31 mouse cellular contexts compared by ENCODE assay signal in the genomic region with DNA sequence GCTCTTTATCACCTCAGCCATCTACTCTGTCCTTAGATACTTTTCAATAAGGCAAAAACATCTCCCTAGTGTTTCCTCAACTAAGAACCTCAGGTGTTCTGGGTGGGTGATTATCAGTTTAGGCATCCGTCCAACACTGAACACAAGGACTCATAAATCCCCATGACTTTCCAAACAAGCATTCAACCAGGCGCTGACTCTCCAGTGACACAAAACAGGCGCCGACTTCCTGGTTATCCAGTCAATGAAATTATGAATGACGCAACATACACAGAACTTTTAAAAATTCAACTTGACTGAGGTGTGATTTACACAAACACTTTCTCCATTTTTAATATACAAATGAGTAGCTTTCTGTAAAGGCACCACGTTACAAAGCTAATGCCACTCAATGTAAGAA. TPM values are rescaled to one million over a fixed set of nuclear protein-coding genes. Genes with fewer than 3 reads are reported as not detected.
DNase-seq lines count a peak whose midpoint lies in the region; TF ChIP-seq lines count a peak whose summit lies in the region.
"Had no signal": no experiment of that assay in that cellular context is flagged by ENCODE, and none has a peak within 500 bp of the region (broad histone marks: within the 10 kb centered on the region; RNA-seq: fewer than 3 reads in every experiment).

No protein-coding gene starts in this region.

- no peak for TF ChIP-seq CTCF in ES-Bruce4 (IDR thresholded peaks at IDR 0.05; ENCODE audit: low read depth, low read length)

- no peak overlapping the region for H3K4me3 ChIP-seq in ES-Bruce4 (ENCODE audit: low read depth, low read length)
- H3K4me3 ChIP-seq: embryonic facial prominence, embryonic 13.5 days; erythroblast, embryonic 14.5 days; forebrain, embryonic 12.5 days; heart, embryonic 13.5 days; lung, embryonic 15.5 days; neural tube, embryonic 13.5 days had no signal

- peak; percentile 27 for DNase-seq in kidney, adult 9 months
- no peak for DNase-seq in kidney, adult 8-10 months
- DNase-seq in NIH3T3 (ENCODE audit: low read depth) = peak; percentile 40
- DNase-seq in cerebellum, postnatal 4 days (ENCODE audit: low spot score in 2 of 2) = no peak
- DNase-seq in heart, postnatal 4 days = no peak
- DNase-seq: adrenal gland, adult 2 months; cerebellum, adult 11-12 months; cerebellum, adult 9-11 months; forebrain, postnatal 0 days; gastrocnemius, postnatal 10 days; heart, postnatal 10 days; kidney, adult 11 months; kidney, postnatal 10 days; layer of hippocampus, adult 9-11 months; liver; lung, postnatal 36 days; right cerebral cortex, postnatal 4 days; thymus, adult 2 months; thymus, postnatal 36 days had no signal

- TF ChIP-seq EP300 in ES-Bruce4 (IDR thresholded peaks at IDR 0.05; ENCODE audit: insufficient read depth, low read depth, low read length) = no peak

- no peak for TF ChIP-seq POLR2A in ES-Bruce4 (IDR thresholded peaks at IDR 0.05; ENCODE audit: insufficient read depth, low read length)

- no peaks in the 10 kb centered on the region for H3K27me3 ChIP-seq in ES-Bruce4 (ENCODE audit: control insufficient read depth, insufficient read depth, low read length, poor library complexity, severe bottlenecking)
- H3K27me3 ChIP-seq: embryonic facial prominence, embryonic 13.5 days; heart, embryonic 13.5 days; lung, embryonic 15.5 days had no signal

- H3K9me3 ChIP-seq in ES-Bruce4 (replicated peaks; ENCODE audit: control insufficient read depth, insufficient read depth, low read length, poor library complexity, severe bottlenecking) = no peaks in the 10 kb centered on the region
- H3K9me3 ChIP-seq: embryonic facial prominence, embryonic 13.5 days; forebrain, embryonic 12.5 days; heart, embryonic 13.5 days; lung, embryonic 15.5 days; neural tube, embryonic 13.5 days had no signal

- no peaks in the 10 kb centered on the region for H3K36me3 ChIP-seq in ES-Bruce4 (ENCODE audit: control insufficient read depth, insufficient read depth, low read length, poor library complexity, severe bottlenecking)
- H3K36me3 ChIP-seq: embryonic facial prominence, embryonic 13.5 days; forebrain, embryonic 12.5 days; heart, embryonic 13.5 days; lung, embryonic 15.5 days; neural tube, embryonic 13.5 days had no signal

- H3K4me1 ChIP-seq in ES-Bruce4 (ENCODE audit: control insufficient read depth, insufficient read depth, low read length) = peaks cover 2% of the 10 kb centered on the region
- H3K4me1 ChIP-seq: forebrain, embryonic 12.5 days; lung, embryonic 15.5 days had no signal

- H3K9ac ChIP-seq in ES-Bruce4 (ENCODE audit: low read depth, poor library complexity, severe bottlenecking) = 0 out of 2 replicates have a peak overlapping the region, but pooled peaks have one; percentile 40
- H3K9ac ChIP-seq: embryonic facial prominence, embryonic 13.5 days; forebrain, embryonic 12.5 days; forebrain, postnatal 0 days; heart, embryonic 13.5 days; liver, embryonic 14.5 days; lung, embryonic 15.5 days; neural tube, embryonic 13.5 days had no signal

- H3K27ac ChIP-seq in ES-Bruce4 (ENCODE audit: insufficient read depth, low read length) = peak overlapping the region; percentile 82
- H3K27ac ChIP-seq: embryonic facial prominence, embryonic 13.5 days; forebrain, embryonic 12.5 days; heart, embryonic 13.5 days; hindbrain, postnatal 0 days; liver, embryonic 14.5 days; lung, embryonic 15.5 days; neural tube, embryonic 13.5 days had no signal

RNA-seq across cellular contexts. Expression of a gene that starts 6.2 kb away (rescaled TPM):
- polyA plus RNA-seq in ES-Bruce4 (2011; ENCODE audit: insufficient read depth, insufficient read length, low read depth, missing spikeins) = 33.2 and 33.7 TPM in 2 replicates
- 1 to 10 TPM; 1.7 to 1.9 TPM for total RNA-seq in heart, postnatal 4 days (2021)
- total RNA-seq: common myeloid progenitor, adult 5-6 weeks; megakaryocyte, adult 5-6 weeks had no signal

RNA-seq across cellular contexts. Expression of a gene that starts 24.2 kb away (rescaled TPM):
- 5.0 and 5.1 TPM in 2 replicates for polyA plus RNA-seq in ES-Bruce4 (2011; ENCODE audit: insufficient read depth, insufficient read length, low read depth, missing spikeins)
- total RNA-seq in heart, postnatal 4 days (2021) = 1 to 10 TPM; 3.3 to 3.9 TPM
- total RNA-seq: common myeloid progenitor, adult 5-6 weeks; megakaryocyte, adult 5-6 weeks had no signal
- polyA plus RNA-seq: activated CD4-positive, CD25-positive, alpha-beta regulatory T cell, adult 4 months had no signal

Comparison
In these comparisons a context has a peak if more than half of its experiments do, and no peak if none do; other contexts are left out.
1. DNase-seq: peak in kidney, adult 9 months (single experiment) and NIH3T3 (single experiment); none in kidney, adult 8-10 months (0 of 2), cerebellum, postnatal 4 days (0 of 2) and heart, postnatal 4 days (single experiment).